Mouse (Mus musculus) layer of hippocampus, adult 8-10 months (tissue): Measurements from ENCODE around the gene Gipc1. TPM values are rescaled to one million over a fixed set of nuclear protein-coding genes. Genes with fewer than 3 reads are reported as not detected.

Experiments
- DNase-seq, 2 experiments: peaks; one replicate each; pipeline ENCODE4 v3.0.0; 2022; ENCODE audit warnings: low spot score in 2 of 2
- total RNA-seq, 4 experiments: library from RNA; stranded (reverse); gene quantifications; 2 replicates each; pipeline ENCODE4 v1.2.4; 2022

Gipc1 gene
- 10 to 100 TPM; 47.3 to 56.1 (median 52.2) TPM for total RNA-seq

DNA sequence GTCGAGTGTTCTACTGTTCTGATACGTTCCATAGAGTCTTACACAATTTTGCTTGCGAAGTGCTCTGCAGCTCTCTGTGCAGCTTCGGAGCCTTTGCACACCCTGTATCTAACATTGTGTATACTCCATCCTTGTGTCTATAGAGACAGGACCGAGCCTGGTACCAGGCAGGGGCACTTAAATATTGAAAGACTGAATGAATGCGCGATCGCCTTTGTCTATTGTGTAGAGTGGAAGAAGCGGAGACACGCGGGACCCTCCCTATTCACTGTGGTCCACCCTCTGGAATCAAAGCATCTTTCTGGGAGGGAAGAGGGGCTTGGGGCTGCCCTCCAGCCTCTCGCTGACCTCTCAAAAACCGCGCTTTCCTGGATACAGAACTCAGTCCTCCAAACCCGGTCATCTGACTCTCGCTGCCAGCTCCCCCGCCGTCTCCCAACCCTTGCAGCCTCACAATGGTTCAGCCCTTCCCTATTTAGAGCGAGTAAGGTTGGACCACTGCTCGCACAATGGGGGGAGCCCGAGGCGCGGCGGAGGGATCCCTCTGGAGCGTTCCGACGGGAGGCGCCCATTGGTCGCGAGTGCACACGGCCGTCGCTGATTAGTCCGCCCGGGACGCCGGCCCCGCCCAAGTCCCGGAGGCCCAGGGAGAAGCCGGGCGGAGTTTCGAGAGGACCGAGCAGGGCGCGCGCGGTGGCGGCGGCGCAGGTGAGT lies at the start of gene Gipc1:
Gene Gipc1, plus strand, starts transcription at position 648 of the 714 bp plus-strand sequence.
- DNase-seq, result peak; percentile 96 to 97

DNA sequence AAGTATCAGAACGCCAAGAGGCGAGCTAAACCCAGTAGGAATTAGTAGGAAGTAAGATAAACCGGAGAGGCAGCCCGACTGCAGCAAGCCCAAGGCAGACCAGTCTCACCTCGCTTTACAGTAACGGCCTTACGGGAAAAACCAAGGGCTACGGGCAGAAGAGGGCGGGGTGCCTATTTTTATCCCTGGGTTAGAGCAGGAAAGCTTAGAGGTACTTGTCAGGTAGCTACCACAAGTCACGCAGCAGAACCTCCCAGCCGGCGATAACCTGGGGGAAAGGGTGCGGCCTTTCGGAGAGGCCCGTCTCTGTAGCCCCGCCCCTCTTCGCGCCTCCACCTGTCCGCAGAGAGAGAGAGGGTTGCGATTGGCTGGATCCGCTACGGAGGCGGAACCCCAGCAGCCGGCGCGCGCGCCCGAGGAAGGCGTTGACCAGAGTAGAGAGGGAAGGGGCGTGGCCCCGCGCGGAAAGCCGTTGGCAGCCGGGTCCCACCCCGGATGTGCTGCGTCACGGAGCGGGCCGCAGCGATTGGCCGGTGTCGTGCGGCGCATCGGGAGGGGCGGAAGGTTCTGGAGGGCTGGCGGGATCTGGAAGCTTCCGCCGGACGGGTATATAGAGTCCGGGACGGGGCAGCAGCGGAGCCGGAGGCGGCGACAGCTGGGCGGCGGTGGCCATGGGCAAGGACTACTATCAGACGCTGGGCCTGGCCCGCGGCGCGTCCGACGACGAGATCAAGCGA lies 44.6 kb upstream of the Gipc1 start, which contains the start of the genes Tecr and Dnajb1:
Gene Tecr, minus strand, starts transcription at position 311 of the 737 bp plus-strand sequence.
Gene Dnajb1, plus strand, starts transcription at position 533 of the 737 bp plus-strand sequence.
- DNase-seq, result peak; percentile 99

DNA sequence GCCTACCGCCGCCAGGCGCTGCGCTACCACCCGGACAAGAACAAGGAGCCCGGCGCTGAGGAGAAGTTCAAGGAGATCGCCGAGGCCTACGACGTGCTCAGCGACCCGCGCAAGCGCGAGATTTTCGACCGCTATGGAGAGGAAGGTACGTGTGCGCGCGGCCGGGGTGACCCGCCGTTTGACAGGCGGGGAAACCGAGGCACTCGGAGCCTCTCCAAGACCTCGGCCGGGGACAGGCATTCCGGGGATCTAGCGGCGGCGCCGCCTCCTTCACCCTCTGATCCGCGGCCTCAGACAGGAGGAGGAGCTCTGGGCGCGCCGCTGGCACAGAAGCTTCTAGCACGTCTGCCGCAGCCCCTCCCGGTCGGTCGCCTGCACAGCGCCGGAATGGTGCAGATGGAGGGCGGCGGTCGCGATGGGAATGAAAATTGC lies 44.1 kb upstream of the Gipc1 start:
- peak; percentile 77 to 81 for DNase-seq

DNA sequence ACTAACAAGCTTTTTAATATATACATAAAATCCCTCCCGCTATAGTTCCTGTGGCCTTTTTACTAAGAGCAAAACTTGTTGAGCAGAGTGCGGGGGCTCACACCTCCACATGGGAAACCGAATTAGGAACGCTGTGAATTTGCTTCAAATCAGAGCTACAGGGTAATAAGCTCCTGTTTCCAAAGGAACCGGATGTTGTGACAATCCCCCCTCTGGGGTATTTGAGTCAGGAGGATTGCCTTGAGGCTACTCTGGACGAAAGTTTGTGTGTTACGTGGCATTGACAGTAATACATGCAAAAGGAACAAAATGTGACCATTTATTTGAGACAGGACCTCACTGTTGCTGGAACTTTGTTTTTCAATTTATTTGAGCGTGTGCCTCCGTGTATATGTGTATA lies 43.4 kb upstream of the Gipc1 start:
- no peak for DNase-seq

DNA sequence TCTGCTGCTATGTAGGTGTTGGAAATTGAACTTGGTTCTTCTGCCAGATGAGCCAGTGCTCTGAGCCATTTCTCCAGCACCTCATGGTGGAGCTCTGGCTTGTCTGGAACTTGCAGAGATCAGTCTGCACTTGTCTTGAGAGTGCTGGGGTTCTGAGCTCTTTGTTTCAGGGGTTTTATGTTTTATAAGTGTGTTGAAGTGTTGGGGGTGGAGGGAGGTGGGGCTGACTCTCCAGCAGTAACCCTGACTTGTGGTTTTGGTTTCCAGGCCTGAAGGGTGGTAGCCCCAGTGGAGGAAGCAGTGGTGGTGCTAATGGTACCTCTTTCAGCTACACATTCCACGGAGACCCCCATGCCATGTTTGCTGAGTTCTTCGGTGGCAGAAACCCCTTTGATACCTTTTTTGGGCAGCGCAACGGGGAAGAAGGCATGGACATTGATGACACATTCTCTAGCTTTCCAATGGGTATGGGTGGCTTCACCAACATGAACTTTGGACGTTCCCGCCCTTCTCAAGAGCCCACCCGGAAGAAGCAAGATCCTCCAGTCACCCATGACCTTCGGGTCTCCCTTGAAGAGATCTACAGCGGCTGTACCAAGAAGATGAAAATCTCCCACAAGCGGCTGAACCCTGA lies 42.8 kb upstream of the Gipc1 start:
- no peak for DNase-seq

DNA sequence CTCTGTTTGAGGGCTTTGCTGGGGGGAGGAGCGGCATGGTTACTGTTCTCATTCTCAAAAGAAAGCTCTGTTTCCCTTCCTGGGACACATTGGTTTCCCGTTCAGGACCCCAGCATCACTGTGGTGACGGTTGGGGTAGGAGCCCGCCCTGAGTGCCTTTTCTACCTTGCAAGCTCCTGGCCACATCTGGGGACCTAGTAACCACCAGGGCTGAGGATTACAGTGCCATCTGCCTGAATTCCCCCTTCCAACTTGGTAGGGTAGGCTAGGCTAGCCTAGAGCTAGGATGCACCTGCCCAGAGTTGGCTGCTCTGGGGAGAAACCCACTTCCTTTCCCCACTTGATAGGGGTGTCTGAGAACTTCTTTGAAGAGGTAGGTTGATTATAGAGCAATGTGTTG lies 40.6 kb upstream of the Gipc1 start:
- DNase-seq, result no peak

DNA sequence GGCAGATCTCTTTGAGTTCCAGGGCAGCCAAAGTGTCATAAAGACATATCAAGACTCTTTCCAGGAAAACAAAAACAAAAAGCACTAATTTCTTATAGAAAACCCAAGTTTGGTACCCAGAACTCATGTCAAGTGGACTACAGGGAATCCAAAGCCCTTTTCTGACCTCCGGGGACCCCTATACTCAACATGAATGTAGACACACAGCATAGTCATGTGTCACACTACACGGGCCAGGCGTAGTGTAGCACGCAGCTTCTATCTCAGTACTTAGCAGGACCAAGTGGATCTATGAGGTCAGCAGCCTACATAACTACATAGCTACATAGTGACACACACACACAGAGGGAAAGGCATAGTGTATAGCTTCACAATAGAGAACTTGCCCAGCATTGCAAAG lies 38.8 kb upstream of the Gipc1 start:
- no peak for DNase-seq

DNA sequence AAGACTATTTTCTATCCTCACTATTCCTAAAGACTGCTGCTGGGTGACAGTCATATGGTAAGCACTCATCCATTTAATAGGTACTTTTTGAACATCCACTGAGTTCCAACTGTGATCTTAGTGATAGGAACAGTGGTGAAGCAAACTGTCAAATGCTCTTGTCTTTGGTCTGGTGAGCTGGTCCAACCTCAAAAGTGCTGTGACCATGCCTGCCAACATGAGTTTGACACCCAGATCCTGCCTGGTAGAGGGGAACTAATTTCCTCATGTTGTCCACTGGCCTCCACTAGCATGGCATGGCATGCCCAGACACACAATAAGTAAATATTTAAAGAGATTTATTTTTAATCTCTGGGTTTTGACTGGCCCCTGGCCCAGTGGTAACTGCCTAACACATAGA lies 35.9 kb upstream of the Gipc1 start:
- DNase-seq, result no peak

DNA sequence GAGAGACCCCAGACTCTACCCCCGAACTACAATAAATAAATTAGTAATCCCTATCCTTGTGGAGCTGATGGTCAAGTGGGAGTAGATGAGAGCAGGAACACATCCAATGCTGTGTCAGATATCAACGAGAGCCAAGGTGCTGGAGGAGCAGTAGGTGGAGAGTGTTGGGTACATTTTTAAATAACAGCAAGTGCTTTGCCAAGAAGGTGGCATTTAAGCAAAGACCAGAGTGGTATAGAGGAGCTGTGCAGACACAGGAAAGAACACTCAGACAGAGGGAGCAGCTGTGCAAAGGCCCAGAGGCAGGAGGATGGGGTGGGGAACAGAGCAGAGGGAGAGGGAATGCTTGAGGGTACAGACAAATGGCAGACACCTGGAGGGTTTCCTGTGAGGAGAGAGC lies 35.4 kb upstream of the Gipc1 start:
- no peak for DNase-seq

DNA sequence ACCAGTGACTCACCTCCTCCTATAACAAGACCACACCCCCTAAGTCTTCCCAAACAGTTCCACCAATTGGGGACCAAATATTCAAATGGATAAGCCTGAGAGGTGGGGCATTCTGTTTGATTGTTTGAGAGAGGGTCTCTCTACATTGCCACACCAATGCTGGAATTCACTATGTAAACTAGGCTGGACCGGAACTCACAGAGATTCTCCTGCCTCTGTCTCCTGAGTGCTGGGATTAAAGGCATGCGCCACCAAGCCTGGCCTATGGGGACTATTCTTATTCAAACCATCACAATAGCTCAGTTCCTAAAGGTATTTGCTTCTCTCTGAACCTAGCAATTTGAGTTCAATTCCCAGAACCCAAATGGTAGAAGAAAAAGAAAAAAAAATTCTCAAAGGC lies 33.9 kb upstream of the Gipc1 start:
- DNase-seq, result no peak

DNA sequence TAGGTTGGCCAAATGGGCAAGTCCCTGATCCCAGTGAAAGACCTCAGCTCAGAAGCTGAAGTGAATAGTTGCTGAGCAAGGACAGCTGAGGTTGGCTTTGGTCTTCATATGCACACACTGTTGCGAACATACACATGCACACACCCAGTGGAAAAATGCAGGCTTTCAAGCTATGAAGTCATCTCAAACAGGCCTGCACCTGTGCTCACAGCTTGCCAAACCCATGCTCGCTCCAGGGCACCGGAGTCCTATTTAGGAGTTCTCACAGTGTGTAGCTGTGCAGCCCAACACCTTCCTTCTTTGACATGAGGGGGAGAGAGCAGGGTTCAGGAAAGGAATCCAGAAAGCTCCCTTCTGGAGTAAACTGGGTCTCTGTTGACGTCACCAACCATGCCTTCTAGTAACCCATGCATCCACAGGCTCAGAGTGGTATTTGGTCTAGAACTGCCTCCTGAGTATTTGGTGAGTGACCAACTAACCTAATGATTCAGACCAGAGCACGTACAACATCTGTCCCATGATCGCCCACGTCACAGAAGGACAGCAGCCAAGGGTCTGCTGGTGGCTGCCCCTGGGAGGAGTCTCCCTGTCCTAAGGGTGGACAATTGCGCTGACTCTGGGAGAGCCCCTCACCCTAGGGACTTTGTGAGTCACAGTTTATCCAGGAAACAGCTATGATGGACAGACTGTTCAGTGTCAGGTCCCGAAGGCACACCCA lies 32.8 kb upstream of the Gipc1 start:
- no peak for DNase-seq

DNA sequence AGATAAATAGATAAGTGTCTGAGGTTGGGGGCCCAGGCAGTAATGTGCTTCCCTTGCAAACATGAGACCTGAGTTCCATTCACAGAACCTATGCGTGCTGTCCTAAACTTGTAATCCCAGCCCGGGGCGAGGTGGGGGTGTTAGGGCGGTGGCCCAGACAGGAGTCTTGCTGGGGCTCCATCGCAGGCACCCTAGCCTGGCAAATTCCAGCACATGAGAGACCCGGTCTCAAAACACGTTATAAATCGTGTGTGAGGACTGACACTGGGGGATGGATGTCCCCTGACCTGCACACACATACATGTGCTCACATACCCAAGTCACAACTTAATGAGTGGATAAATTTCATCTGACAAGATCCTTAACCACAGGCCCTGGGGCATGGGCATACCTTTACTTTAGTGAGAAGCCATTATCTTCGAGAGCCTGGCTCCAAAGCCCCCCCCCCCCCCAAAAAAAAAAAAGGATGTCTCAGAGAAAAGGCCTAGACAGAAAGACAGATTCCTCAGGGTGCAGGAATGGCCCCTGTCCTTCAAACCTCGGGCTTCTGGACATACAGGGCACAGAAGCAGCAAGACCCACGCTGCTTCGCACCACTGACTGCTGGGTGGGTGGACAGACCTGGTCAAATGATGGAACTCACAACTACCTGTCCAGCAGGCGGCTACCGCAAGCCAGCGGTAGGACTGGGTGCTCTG lies 30.6 kb upstream of the Gipc1 start:
- no peak for DNase-seq

DNA sequence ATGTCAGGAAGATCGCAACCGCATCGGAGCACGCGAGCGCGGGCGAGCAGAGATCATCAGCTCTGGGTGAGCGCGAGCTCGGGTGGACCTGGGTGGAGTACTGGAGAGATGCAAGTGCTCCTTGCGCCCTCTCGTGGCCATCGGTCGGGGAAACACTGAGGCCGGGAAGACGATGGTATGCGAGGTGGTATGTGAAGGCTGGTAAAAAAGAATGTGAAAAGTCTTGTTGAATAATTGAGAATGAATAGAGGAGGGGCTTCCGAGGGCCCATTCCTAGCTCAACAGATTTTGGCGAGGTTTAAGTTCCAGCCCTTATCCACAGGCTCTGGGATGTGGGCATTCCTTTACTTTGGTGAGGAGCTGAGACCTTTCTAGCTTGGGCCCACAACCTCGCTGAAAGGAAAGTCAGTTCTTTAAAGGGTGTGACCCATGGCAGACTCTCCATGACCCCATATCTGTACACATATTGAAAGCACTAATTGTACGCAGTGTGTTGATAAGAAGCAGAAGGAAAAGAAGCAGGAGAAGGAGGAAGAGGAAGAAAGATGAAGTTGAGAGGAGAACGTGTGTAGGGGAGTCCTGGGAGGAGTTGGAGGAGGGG lies 30.0 kb upstream of the Gipc1 start:
- peak; percentile 83 to 95 for DNase-seq

DNA sequence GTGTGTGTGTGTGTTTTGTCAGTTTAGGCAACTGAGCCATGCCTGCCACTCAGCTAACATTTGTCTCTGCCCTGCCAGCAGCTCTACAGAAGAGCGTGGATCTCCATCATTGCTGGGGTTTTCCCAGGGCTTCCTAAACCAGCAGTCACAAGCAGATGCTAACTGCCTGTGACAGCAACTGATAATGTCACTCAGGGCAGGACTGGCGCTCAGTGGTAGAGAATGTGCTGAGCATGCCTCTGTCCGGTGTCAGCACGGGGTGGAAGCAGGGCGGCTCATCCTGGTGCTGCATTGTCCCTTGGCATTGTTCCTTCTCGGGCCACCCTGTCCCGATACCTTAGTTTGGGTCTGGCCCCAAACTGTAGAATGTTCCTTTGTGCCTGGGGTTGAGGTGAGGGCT lies 28.9 kb upstream of the Gipc1 start:
- DNase-seq, result no peak

DNA sequence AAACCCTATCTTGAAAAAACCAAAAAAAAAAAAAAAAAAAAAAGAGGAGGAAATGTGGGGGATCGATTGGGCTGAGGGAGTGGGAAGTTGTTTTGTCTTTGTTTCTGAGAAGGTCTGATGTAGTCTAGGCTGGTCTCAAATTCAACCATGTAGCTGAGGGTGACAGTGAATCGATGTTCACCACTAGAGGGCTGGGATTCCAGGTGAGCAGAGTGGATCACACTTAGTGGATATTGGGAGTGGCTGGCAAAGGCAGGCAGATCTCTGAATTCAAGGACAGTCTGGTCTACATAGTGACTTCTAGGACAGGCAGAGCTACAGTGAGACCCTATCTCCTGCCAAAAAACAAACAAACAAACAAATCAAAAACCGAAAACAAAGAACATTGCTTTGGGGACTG lies 27.7 kb upstream of the Gipc1 start:
- DNase-seq, result no peak

DNA sequence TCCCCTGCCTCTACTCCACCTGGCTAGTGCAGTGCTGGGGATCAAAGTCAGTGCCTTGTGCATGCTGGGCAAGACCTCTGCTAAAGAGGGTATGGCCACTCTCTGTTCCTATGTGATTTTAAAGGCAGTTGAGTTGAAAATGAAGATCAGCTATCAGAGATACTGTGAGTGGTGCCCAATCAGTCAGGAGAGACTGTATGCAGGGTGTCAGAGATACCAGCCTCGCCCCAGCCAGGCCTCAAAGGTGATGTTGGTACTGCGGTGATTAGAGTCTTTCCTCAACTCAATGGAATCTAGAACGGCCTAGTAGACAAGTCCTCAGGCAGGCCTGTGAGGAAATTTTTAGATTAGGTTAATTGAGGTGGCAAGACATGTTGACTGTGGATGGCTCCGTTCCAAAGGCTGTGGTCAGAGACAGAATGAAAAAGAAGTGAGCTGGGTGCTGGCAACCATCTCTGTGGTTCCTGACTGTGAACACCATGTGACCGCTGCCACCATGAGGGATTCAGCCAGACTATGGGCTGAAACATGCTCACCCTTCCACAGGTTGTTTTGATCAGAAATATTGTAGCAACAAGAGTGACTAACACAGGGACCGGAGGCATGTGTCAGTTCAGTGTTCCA lies 26.7 kb upstream of the Gipc1 start:
- no peak for DNase-seq

DNA sequence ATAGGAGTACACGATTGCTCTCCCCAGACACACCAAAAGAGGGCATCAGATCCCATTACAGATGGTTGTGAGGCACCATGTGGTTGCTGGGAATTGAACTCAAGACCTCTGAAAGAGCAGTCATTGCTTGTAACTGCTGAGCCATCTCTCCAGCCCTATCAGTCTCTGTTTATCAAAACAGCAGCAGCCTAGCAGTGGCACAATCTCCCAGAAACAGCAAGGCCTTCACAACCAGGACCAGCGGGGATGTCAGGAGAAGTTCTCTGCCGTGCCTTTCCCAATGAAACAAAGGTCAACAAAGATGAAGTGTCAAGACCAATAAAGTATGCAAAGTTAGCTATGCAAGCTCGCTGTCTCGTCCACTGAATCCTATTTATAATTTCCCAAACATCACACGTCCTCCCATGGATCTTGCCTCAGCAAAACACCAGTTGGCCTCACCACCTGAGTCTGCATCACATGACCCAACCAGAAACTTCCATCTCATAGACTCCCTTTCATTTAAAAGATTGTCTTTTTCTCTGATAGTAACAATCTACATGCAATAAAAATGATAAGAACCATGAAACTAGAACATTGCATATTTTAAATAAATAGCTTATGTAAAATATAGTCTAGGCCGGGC lies 20.3 kb upstream of the Gipc1 start:
- DNase-seq, result no peak

DNA sequence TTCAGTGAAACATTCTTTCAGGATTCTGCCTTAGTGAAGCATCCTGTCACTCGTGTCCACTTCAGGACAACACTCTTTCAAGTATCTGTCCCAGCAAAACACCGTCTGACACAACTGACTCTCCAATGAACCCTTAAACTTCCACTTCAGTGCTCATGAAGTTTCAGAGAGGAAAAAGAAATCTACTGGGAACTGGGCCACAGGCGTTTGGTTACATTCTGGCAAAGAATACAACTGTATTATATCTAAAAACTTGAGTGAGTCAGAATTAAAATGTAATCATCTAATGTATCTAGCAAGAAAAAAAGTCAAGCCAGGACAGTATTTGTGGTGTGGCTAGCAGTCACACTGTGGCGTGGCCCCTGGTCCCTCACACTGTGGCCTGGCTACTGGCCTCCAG lies 13.6 kb upstream of the Gipc1 start:
- DNase-seq, result no peak

DNA sequence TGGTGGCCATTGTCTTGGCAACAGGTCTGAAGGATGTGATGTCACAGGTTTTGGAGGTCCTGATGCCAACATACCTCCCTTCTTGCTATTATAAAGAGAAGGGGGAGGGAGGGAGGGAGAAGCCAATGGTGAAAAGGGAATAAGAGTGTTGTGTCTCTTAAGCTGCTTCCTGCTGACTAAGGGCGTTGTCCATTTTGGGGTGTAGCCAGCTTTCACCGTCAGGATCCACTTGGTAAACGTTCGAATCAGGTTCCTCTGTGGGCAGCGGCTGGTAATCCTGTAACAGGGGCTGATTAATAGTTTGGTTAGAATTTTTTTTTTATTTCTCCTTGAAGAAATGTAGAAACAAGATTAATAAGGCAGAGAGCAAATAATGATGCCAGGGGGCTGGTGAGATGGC lies 12.8 kb upstream of the Gipc1 start:
- DNase-seq, result no peak

DNA sequence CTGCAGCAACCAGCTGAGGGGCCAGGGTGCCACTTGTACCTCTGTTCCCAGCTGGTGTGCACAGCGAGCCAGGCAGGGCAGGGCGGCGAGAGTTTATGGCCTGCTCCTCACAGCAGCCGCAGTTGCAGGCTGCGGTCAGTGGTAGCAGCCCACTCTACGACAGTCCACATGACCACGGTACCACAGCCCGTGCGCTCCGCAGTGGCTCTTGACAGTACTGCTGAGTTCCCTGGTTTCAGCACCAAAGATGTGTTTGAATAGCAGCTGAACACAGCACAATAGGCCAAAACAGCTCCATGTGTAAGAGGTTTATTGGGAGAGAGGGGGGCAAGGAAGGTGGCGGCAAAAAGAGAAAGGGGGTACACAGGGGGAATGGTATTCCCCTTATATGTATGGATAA lies 5.0 kb upstream of the Gipc1 start:
- no peak for DNase-seq
